Mouse (Mus musculus): ENCODE data around the gene Gria2. TPM values are rescaled to one million over a fixed set of nuclear protein-coding genes. Genes with fewer than 3 reads are reported as not detected.

Gria2 gene
- polyA plus RNA-seq, 1 experiment from 2014 or later, result 0.54 TPM

GRCm38 (mm10) chr3:80725205-80725604 is 77.4 kb downstream of the Gria2 start:
- no peak for ATAC-seq (ENCODE audit: low FRiP score, low TSS enrichment)
- no peaks in the 10 kb centered on the region for H3K4me1 ChIP-seq (ENCODE audit: insufficient read depth, low read length)
- H3K36me3 ChIP-seq (ENCODE audit: insufficient read depth, low read length), result no peaks in the 10 kb centered on the region
- no peaks in the 10 kb centered on the region for H3K9me3 ChIP-seq (ENCODE audit: low read length)
- 71% methylated on average over 3 of the region's 3 CpGs for WGBS
- no peaks in the 10 kb centered on the region for H3K27me3 ChIP-seq (ENCODE audit: insufficient read depth, low read length)
- no peak overlapping the region for H3K4me3 ChIP-seq (ENCODE audit: low read length)
- H3K4me2 ChIP-seq (replicated peaks; ENCODE audit: low read depth, low read length), result no peak overlapping the region
- no peak overlapping the region for H3K9ac ChIP-seq (replicated peaks; ENCODE audit: low read length)
- H3K27ac ChIP-seq (ENCODE audit: low read length), result no peak overlapping the region

- 54% methylated on average over 3 of the region's 3 CpGs for WGBS
- Histone ChIP-seq H3K9ac (replicated peaks; ENCODE audit: low read length) (no peak overlapping the region), H3K4me2 (replicated peaks; ENCODE audit: low read depth, low read length) (no peak overlapping the region), H3K9me3 (ENCODE audit: low read length) (no peaks in the 10 kb centered on the region), H3K27ac (ENCODE audit: low read length) (no peak overlapping the region), H3K4me1 (ENCODE audit: insufficient read depth, low read length) (no peaks in the 10 kb centered on the region), H3K27me3 (ENCODE audit: insufficient read depth, low read length) (no peaks in the 10 kb centered on the region), H3K36me3 (ENCODE audit: insufficient read depth, low read length) (no peaks in the 10 kb centered on the region), H3K4me3 (ENCODE audit: low read length) (no peak overlapping the region)
- no peak for ATAC-seq (ENCODE audit: low FRiP score, low TSS enrichment)
These were observed 89.5 kb downstream of the Gria2 start for GRCm38 (mm10) chr3:80713123-80713522.

DNA sequence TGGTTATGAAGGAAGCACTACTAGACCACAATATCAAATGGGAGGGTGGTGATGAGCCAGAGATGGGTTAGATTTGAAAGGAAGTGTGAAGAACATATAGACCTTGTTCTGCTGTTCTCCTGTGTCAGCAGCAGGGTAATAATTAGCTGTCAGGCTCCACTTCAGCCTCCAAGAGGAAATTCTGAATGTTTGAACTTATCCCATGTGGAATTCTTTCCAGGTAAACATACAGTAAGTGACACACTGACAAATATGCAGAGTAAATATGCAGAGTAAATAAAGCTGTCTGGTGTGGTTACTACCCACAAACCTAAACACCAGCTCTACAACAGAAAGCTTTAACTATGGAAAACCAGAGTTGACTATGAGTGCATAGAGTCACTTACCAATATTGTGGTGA is 93.6 kb downstream of the Gria2 start:
- no peak for ATAC-seq (ENCODE audit: low FRiP score, low TSS enrichment)
- Histone ChIP-seq H3K9me3 (ENCODE audit: low read length) (no peaks in the 10 kb centered on the region), H3K27ac (ENCODE audit: low read length) (no peak overlapping the region)

DNA sequence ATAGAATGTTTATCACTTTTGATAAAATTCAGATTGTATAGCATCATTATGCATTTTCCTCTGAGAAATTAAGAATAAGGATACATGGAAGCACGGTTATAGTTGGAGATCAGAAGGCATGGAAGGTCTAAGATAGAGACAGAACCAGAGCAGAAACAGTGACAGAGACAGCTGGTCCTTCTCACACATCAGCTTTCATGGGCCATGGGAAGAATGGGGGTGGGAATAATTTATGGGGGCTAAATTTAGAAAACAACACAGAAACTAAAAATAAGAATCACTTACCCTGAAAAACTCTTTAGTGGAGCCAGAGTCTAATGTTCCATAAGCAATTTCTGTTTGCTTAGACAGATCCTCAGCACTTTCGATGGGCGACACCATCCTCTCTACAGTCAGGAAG is 100.5 kb downstream of the Gria2 start:
- no peak overlapping the region for H3K4me3 ChIP-seq (ENCODE audit: low read length)
- H3K4me2 ChIP-seq (replicated peaks; ENCODE audit: low read depth, low read length), result no peak overlapping the region
- no peak overlapping the region for H3K9ac ChIP-seq (replicated peaks; ENCODE audit: low read length)
- no peak for ATAC-seq (ENCODE audit: low FRiP score, low TSS enrichment)
- H3K36me3 ChIP-seq (ENCODE audit: insufficient read depth, low read length), result no peaks in the 10 kb centered on the region
- no peaks in the 10 kb centered on the region for H3K4me1 ChIP-seq (ENCODE audit: insufficient read depth, low read length)
- WGBS, result 52% methylated on average over 3 of the region's 3 CpGs
- no peaks in the 10 kb centered on the region for H3K27me3 ChIP-seq (ENCODE audit: insufficient read depth, low read length)
- H3K9me3 ChIP-seq (ENCODE audit: low read length), result no peaks in the 10 kb centered on the region
- no peak overlapping the region for H3K27ac ChIP-seq (ENCODE audit: low read length)

More for the DNA sequence above, 93.6 kb downstream of the Gria2 start:
- Histone ChIP-seq H3K4me3 (ENCODE audit: low read length) (no peak overlapping the region), H3K4me2 (replicated peaks; ENCODE audit: low read depth, low read length) (no peak overlapping the region), H3K36me3 (ENCODE audit: insufficient read depth, low read length) (no peaks in the 10 kb centered on the region), H3K9ac (replicated peaks; ENCODE audit: low read length) (no peak overlapping the region), H3K4me1 (ENCODE audit: insufficient read depth, low read length) (no peaks in the 10 kb centered on the region), H3K27me3 (ENCODE audit: insufficient read depth, low read length) (no peaks in the 10 kb centered on the region)

DNA sequence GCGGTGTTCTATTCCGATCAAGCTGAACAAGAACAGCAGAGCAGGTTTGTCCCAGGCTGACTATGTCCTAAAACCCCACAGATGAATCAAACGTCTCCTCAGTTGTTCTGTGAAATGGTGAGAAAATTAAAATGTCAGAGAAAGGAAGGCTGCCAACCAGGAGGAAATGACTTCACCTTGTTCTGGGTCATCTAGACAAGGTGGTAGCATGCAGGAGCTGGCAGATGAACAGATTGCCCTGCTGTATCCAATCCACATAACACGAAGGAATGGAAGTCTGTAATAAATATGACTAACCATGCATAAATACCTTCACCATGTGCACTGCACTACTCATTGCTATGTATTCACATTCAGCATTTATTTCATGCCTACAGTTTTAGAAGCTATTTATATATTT is 105.1 kb downstream of the Gria2 start:
- ATAC-seq (ENCODE audit: low FRiP score, low TSS enrichment), result no peak
- no peak overlapping the region for H3K4me2 ChIP-seq (replicated peaks; ENCODE audit: low read depth, low read length)
- H3K36me3 ChIP-seq (ENCODE audit: insufficient read depth, low read length), result no peaks in the 10 kb centered on the region
- no peaks in the 10 kb centered on the region for H3K27me3 ChIP-seq (ENCODE audit: insufficient read depth, low read length)
- no peaks in the 10 kb centered on the region for H3K9me3 ChIP-seq (ENCODE audit: low read length)
- no peak overlapping the region for H3K9ac ChIP-seq (replicated peaks; ENCODE audit: low read length)
- WGBS, result 67% methylated on average over 4 of the region's 4 CpGs
- H3K4me3 ChIP-seq (ENCODE audit: low read length), result no peak overlapping the region
- H3K27ac ChIP-seq (ENCODE audit: low read length), result no peak overlapping the region
- no peaks in the 10 kb centered on the region for H3K4me1 ChIP-seq (ENCODE audit: insufficient read depth, low read length)

DNA sequence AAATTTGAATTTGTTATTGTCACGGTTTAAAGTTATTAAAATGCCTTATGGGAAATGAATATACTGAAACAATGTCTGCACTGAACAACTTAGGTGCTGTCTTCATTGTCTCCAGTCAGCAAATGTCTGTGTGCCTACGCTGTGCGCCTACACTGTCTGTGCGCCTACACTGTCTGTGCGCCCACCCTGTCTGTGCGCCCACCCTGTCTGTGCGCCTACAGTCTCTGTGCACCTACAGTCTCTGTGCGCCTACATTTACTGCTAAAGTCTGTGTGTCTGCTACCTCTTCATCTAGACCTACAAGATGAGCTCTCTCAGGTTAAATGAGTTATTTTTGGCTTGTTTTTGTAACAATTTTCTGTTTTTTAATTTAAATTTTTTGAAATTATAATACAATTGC is 107.7 kb downstream of the Gria2 start:
- H3K4me2 ChIP-seq (replicated peaks; ENCODE audit: low read depth, low read length), result no peak overlapping the region
- no peak overlapping the region for H3K27ac ChIP-seq (ENCODE audit: low read length)
- H3K36me3 ChIP-seq (ENCODE audit: insufficient read depth, low read length), result no peaks in the 10 kb centered on the region
- no peak overlapping the region for H3K9ac ChIP-seq (replicated peaks; ENCODE audit: low read length)
- H3K4me3 ChIP-seq (ENCODE audit: low read length), result no peak overlapping the region
- H3K4me1 ChIP-seq (ENCODE audit: insufficient read depth, low read length), result no peaks in the 10 kb centered on the region
- no peaks in the 10 kb centered on the region for H3K9me3 ChIP-seq (ENCODE audit: low read length)
- 97% methylated on average over 8 of the region's 8 CpGs for WGBS
- H3K27me3 ChIP-seq (ENCODE audit: insufficient read depth, low read length), result no peaks in the 10 kb centered on the region
- no peak for ATAC-seq (ENCODE audit: low FRiP score, low TSS enrichment)

- Histone ChIP-seq H3K27me3 (ENCODE audit: insufficient read depth, low read length) (no peaks in the 10 kb centered on the region), H3K4me1 (ENCODE audit: insufficient read depth, low read length) (no peaks in the 10 kb centered on the region), H3K9ac (replicated peaks; ENCODE audit: low read length) (no peak overlapping the region), H3K36me3 (ENCODE audit: insufficient read depth, low read length) (no peaks in the 10 kb centered on the region), H3K27ac (ENCODE audit: low read length) (no peak overlapping the region), H3K4me3 (ENCODE audit: low read length) (no peak overlapping the region), H3K4me2 (replicated peaks; ENCODE audit: low read depth, low read length) (no peak overlapping the region), H3K9me3 (ENCODE audit: low read length) (no peaks in the 10 kb centered on the region)
- WGBS, result 63% methylated on average over 5 of the region's 5 CpGs
- no peak for ATAC-seq (ENCODE audit: low FRiP score, low TSS enrichment)
These were observed 137.5 kb downstream of the Gria2 start for GRCm38 (mm10) chr3:80665105-80665504.

DNA sequence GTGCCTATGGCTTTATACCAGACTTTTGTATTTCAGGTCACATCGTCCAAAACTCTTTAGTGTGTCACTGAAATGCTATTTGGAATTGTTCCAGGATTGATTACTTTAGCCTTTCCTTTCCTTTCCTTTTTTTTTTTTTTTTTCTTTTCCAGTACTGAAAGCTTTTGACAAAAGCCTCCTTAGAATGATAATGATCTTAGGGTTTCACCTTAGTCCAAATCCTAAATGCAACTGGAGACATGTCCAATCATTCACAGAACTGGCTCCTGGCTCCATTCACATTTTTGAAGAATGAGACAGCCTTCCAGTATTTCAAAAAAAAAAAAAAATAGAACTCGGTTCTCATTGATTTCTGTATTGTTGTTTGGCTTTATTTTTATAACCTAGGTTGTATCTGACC is 139.3 kb downstream of the Gria2 start:
- ATAC-seq (ENCODE audit: low FRiP score, low TSS enrichment), result no peak
- no peak overlapping the region for H3K27ac ChIP-seq (ENCODE audit: low read length)
- no peaks in the 10 kb centered on the region for H3K9me3 ChIP-seq (ENCODE audit: low read length)
- WGBS, result 67% methylated on average over 2 of the region's 2 CpGs
- H3K36me3 ChIP-seq (ENCODE audit: insufficient read depth, low read length), result no peaks in the 10 kb centered on the region
- no peak overlapping the region for H3K4me2 ChIP-seq (replicated peaks; ENCODE audit: low read depth, low read length)
- H3K4me3 ChIP-seq (ENCODE audit: low read length), result no peak overlapping the region
- H3K27me3 ChIP-seq (ENCODE audit: insufficient read depth, low read length), result no peaks in the 10 kb centered on the region
- no peaks in the 10 kb centered on the region for H3K4me1 ChIP-seq (ENCODE audit: insufficient read depth, low read length)
- no peak overlapping the region for H3K9ac ChIP-seq (replicated peaks; ENCODE audit: low read length)

DNA sequence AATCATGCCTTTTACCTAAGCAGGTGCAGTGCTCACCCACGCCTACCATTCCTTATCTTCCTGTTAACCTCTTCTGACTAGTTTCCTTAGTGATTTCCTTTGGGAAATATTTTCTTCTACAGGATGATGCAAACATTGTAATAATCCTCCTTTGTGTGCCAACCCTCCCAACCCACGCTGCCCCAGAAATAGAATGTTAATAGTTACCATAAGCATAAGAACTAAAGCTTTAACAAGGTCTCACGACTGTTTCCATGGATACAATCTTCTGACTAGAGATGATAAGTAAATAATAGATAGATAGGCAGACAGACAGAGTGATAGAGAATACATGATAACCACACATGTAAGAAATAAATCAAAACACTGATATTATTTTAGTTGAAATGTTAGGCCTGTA is 140.8 kb downstream of the Gria2 start:
- WGBS, result 75% methylated on average over 3 of the region's 3 CpGs
- H3K4me1 ChIP-seq (ENCODE audit: insufficient read depth, low read length), result no peaks in the 10 kb centered on the region
- H3K4me2 ChIP-seq (replicated peaks; ENCODE audit: low read depth, low read length), result no peak overlapping the region
- no peak overlapping the region for H3K4me3 ChIP-seq (ENCODE audit: low read length)
- H3K27me3 ChIP-seq (ENCODE audit: insufficient read depth, low read length), result no peaks in the 10 kb centered on the region
- no peaks in the 10 kb centered on the region for H3K36me3 ChIP-seq (ENCODE audit: insufficient read depth, low read length)
- no peak for ATAC-seq (ENCODE audit: low FRiP score, low TSS enrichment)
- H3K9ac ChIP-seq (replicated peaks; ENCODE audit: low read length), result no peak overlapping the region
- H3K27ac ChIP-seq (ENCODE audit: low read length), result no peak overlapping the region
- H3K9me3 ChIP-seq (ENCODE audit: low read length), result no peaks in the 10 kb centered on the region

DNA sequence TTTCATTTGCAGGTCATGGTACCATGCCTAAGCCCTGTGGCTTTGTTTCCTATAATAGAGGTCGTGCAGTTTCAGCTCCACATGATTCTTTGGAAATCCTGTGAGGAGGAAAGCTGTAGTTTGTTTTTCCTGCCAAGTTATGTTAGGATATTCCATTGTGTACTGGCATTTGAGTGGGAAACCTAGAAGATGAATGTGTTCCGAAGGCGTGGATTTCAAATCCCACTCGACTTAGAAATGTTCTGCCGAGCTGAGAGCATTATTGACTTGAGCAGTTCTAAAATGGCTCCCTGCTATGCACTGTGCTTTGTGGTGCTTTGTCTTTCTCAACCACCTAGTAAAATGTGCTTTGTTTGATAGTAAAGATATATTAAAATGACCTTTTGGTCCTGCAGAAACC is 150.4 kb downstream of the Gria2 start:
- Histone ChIP-seq H3K4me1 (ENCODE audit: insufficient read depth, low read length) (no peaks in the 10 kb centered on the region), H3K9ac (replicated peaks; ENCODE audit: low read length) (no peak overlapping the region), H3K27me3 (ENCODE audit: insufficient read depth, low read length) (no peaks in the 10 kb centered on the region), H3K27ac (ENCODE audit: low read length) (no peak overlapping the region), H3K9me3 (ENCODE audit: low read length) (no peaks in the 10 kb centered on the region), H3K36me3 (ENCODE audit: insufficient read depth, low read length) (no peaks in the 10 kb centered on the region), H3K4me2 (replicated peaks; ENCODE audit: low read depth, low read length) (no peak overlapping the region), H3K4me3 (ENCODE audit: low read length) (no peak overlapping the region)
- ATAC-seq (ENCODE audit: low FRiP score, low TSS enrichment), result no peak
- 82% methylated on average over 5 of the region's 5 CpGs for WGBS

Data from kidney, embryonic 16.5 days (tissue).